Mouse (Mus musculus): ENCODE data around the gene Ficd. TPM values are rescaled to one million over a fixed set of nuclear protein-coding genes. Genes with fewer than 3 reads are reported as not detected.
A peak's percentile ranks its signal among the peaks of the same experiment; 100 is the strongest.

Ficd gene
- total RNA-seq, 1 experiment: 8.6 TPM

GRCm38 (mm10) chr5:113736113-113736502 is 505 bp downstream of the Ficd start:
- Histone ChIP-seq H3K4me3 (ENCODE audit: insufficient read depth in 1 of 2, low read depth in 1 of 2, low read length in 2 of 2, poor library complexity in 1 of 2, severe bottlenecking in 1 of 2) (peak overlapping the region; percentile 88 to 97), H3K9ac (ENCODE audit: insufficient read depth, low read depth, low read length, poor library complexity, severe bottlenecking) (peak overlapping the region; percentile 89), H3K36me3 (ENCODE audit: control insufficient read depth, insufficient read depth, low read length, poor library complexity, severe bottlenecking) (peaks cover 16% of the 10 kb centered on the region), H3K4me1 (ENCODE audit: control insufficient read depth in 2 of 2, insufficient read depth in 2 of 2, low read length in 2 of 2, poor library complexity in 1 of 2) (peaks cover 0 to 9% of the 10 kb centered on the region in 2 experiments; a peak in 1 of 4 replicates), H3K27ac (ENCODE audit: insufficient read depth, low read depth, low read length, poor library complexity, severe bottlenecking) (peak overlapping the region; percentile 85; the same call in 1 of the 2 replicates), H3K9me3 (ENCODE audit: control insufficient read depth, insufficient read depth, low read depth, low read length) (no peaks in the 10 kb centered on the region)
- in situ Hi-C loops (cut with MboI; ENCODE audit: low sequenced_read_pairs in 2 of 2, unreplicated experiment in 2 of 2): no loop called here
- DNase-seq (ENCODE audit: low read depth, low spot score): no peak
- TF ChIP-seq HCFC1 (IDR thresholded peaks at IDR 0.05; ENCODE audit: borderline replicate concordance, insufficient read depth, low read length) (no peak), ZC3H11A (IDR thresholded peaks at IDR 0.05; ENCODE audit: borderline replicate concordance, low read depth, low read length) (no peak), ZNF384 (IDR thresholded peaks at IDR 0.05; ENCODE audit: low read depth, low read length) (no peak)

DNA sequence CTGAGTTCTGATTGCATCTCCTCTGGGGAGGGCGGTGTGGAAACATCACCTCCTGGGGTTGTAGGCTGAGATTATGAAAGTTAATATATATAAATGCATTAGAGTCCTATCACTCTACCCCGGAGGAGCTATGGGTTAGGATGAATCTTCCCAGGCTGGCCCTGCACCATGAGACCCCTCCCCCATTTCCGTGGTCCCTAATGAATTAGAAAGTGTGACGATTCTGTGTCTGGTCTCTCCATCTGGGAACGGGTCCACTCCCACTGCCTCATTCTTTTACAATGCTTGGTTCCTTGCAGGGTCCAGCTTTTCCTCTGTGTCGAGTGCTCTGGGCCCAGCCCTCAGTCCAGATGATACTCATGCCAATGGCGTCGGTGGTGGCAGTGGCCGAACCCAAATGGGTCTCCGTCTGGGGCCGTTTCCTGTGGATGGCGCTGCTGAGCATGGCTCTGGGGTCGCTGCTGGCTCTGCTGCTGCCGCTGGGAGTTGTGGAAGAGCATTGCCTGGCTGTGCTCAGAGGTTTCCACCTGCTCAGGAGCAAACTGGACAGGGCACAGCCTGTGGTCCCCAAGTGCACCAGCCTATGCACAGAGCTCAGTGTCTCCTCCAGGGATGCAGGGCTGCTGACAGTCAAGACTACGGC is 1.0 kb downstream of the Ficd start:
- H3K27ac ChIP-seq (ENCODE audit: insufficient read depth, low read depth, low read length, poor library complexity, severe bottlenecking): no peak overlapping the region

GRCm38 (mm10) chr5:113737607-113738237 is 2.1 kb downstream of the Ficd start:
- Histone ChIP-seq H3K9ac (ENCODE audit: insufficient read depth, low read depth, low read length, poor library complexity, severe bottlenecking) (no peak overlapping the region), H3K27ac (ENCODE audit: insufficient read depth, low read depth, low read length, poor library complexity, severe bottlenecking) (no peak overlapping the region), H3K36me3 (ENCODE audit: control insufficient read depth, insufficient read depth, low read length, poor library complexity, severe bottlenecking) (peaks cover 30% of the 10 kb centered on the region), H3K4me3 (ENCODE audit: insufficient read depth in 1 of 2, low read depth in 1 of 2, low read length in 2 of 2, poor library complexity in 1 of 2, severe bottlenecking in 1 of 2) (no peak overlapping the region), H3K9me3 (ENCODE audit: control insufficient read depth, insufficient read depth, low read depth, low read length) (no peaks in the 10 kb centered on the region), H3K4me1 (ENCODE audit: control insufficient read depth in 2 of 2, insufficient read depth in 2 of 2, low read length in 2 of 2, poor library complexity in 1 of 2) (peaks cover 0 to 9% of the 10 kb centered on the region in 2 experiments; a peak in 1 of 4 replicates)
- in situ Hi-C loops (cut with MboI; ENCODE audit: low sequenced_read_pairs in 2 of 2, unreplicated experiment in 2 of 2): no loop called here
- TF ChIP-seq ZNF384 (IDR thresholded peaks at IDR 0.05; ENCODE audit: low read depth, low read length): no peak
- no peak for TF ChIP-seq HCFC1 (IDR thresholded peaks at IDR 0.05; ENCODE audit: borderline replicate concordance, insufficient read depth, low read length)
- no peak for TF ChIP-seq MAFK (IDR thresholded peaks at IDR 0.05; ENCODE audit: insufficient read depth, low read depth, low read length)
- no peak for TF ChIP-seq ZC3H11A (IDR thresholded peaks at IDR 0.05; ENCODE audit: borderline replicate concordance, low read depth, low read length)
- TF ChIP-seq CHD2 (IDR thresholded peaks at IDR 0.05; ENCODE audit: low read depth, low read length): no peak
- no peak for DNase-seq (ENCODE audit: low read depth, low spot score)

More for the DNA sequence above, 1.0 kb downstream of the Ficd start:
- TF ChIP-seq CHD2 (IDR thresholded peaks at IDR 0.05; ENCODE audit: low read depth, low read length): no peak
- no peak for TF ChIP-seq MAFK (IDR thresholded peaks at IDR 0.05; ENCODE audit: insufficient read depth, low read depth, low read length)
- TF ChIP-seq HCFC1 (IDR thresholded peaks at IDR 0.05; ENCODE audit: borderline replicate concordance, insufficient read depth, low read length): no peak
- TF ChIP-seq ZC3H11A (IDR thresholded peaks at IDR 0.05; ENCODE audit: borderline replicate concordance, low read depth, low read length): no peak
- TF ChIP-seq ZNF384 (IDR thresholded peaks at IDR 0.05; ENCODE audit: low read depth, low read length): no peak
- Histone ChIP-seq H3K9ac (ENCODE audit: insufficient read depth, low read depth, low read length, poor library complexity, severe bottlenecking) (peak overlapping the region; percentile 89; the same call in 1 of the 2 replicates), H3K36me3 (ENCODE audit: control insufficient read depth, insufficient read depth, low read length, poor library complexity, severe bottlenecking) (peaks cover 20% of the 10 kb centered on the region), H3K4me1 (ENCODE audit: control insufficient read depth in 2 of 2, insufficient read depth in 2 of 2, low read length in 2 of 2, poor library complexity in 1 of 2) (peaks cover 0 to 9% of the 10 kb centered on the region in 2 experiments; a peak in 1 of 4 replicates), H3K9me3 (ENCODE audit: control insufficient read depth, insufficient read depth, low read depth, low read length) (no peaks in the 10 kb centered on the region), H3K4me3 (ENCODE audit: insufficient read depth in 1 of 2, low read depth in 1 of 2, low read length in 2 of 2, poor library complexity in 1 of 2, severe bottlenecking in 1 of 2) (peak overlapping the region; percentile 88 to 97; a peak in 3 of 4 replicates)
- DNase-seq (ENCODE audit: low read depth, low spot score): no peak
- in situ Hi-C loops (cut with MboI; ENCODE audit: low sequenced_read_pairs in 2 of 2, unreplicated experiment in 2 of 2): no loop called here

- in situ Hi-C loops (cut with MboI; ENCODE audit: low sequenced_read_pairs in 2 of 2, unreplicated experiment in 2 of 2): no loop called here
- Histone ChIP-seq H3K9ac (ENCODE audit: insufficient read depth, low read depth, low read length, poor library complexity, severe bottlenecking) (no peak overlapping the region), H3K4me3 (ENCODE audit: insufficient read depth in 1 of 2, low read depth in 1 of 2, low read length in 2 of 2, poor library complexity in 1 of 2, severe bottlenecking in 1 of 2) (no peak overlapping the region), H3K36me3 (ENCODE audit: control insufficient read depth, insufficient read depth, low read length, poor library complexity, severe bottlenecking) (peaks cover 92% of the 10 kb centered on the region), H3K4me1 (ENCODE audit: control insufficient read depth in 2 of 2, insufficient read depth in 2 of 2, low read length in 2 of 2, poor library complexity in 1 of 2) (no peaks in the 10 kb centered on the region; a peak in 2 of 4 replicates), H3K27ac (ENCODE audit: insufficient read depth, low read depth, low read length, poor library complexity, severe bottlenecking) (no peak overlapping the region), H3K9me3 (ENCODE audit: control insufficient read depth, insufficient read depth, low read depth, low read length) (no peaks in the 10 kb centered on the region)
- TF ChIP-seq HCFC1 (IDR thresholded peaks at IDR 0.05; ENCODE audit: borderline replicate concordance, insufficient read depth, low read length) (no peak), CHD2 (IDR thresholded peaks at IDR 0.05; ENCODE audit: low read depth, low read length) (no peak), ZC3H11A (IDR thresholded peaks at IDR 0.05; ENCODE audit: borderline replicate concordance, low read depth, low read length) (0 out of 2 replicates have a peak, but pooled peaks have one; percentile 13)
- no peak for DNase-seq (ENCODE audit: low read depth, low spot score)
Observed at GRCm38 (mm10) chr5:113747629-113748028, 12.0 kb downstream of the Ficd start.

All from ES-E14 (cell line).